Mouse (Mus musculus): ENCODE data around the gene Map2k5.

DNA sequence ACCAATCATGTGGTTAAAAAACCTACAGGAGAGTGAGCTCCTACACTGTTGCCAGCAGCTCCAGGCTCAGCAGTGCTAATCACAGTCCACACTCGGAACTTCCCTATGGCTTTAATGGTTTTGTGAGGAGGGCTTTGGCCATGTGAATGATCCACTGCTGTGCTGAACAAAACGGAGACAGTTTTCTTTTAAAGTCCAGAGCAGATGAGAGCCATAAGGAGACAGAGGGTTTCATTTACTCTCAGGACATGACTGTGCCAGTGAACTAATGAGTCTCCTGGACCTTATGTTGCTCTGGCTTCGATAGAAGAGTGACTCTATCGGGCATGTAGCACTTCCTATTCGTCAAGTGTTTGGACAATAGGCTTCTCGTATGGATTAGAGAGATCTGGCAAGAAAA, 42.7 kb upstream of the Map2k5 start:
- TF ChIP-seq POLR2A (IDR thresholded peaks at IDR 0.05; ENCODE audit: extremely low read depth, insufficient read depth, low read length) (no peak), CTCF (IDR thresholded peaks at IDR 0.05; ENCODE audit: extremely low read depth, insufficient read depth, low read length) (no peak)

Data from cortical plate, adult 2 months (tissue).